Mouse (Mus musculus) cerebellum, adult 9-10 months (tissue): Measurements from ENCODE around the gene Pgls.

Source experiments
- DNase-seq: peaks from one replicate; pipeline ENCODE4 v3.0.0; 2022

The Pgls gene

GRCm38 (mm10) chr8:71569366-71570290 lies 22.3 kb upstream of the Pgls start:
- peak; percentile 99 for DNase-seq

GRCm38 (mm10) chr8:71570291-71570954 lies 21.6 kb upstream of the Pgls start:
- DNase-seq = peak; percentile 99

- no peak for DNase-seq
Measured at GRCm38 (mm10) chr8:71572077-71572476, 19.9 kb upstream of the Pgls start.

DNA sequence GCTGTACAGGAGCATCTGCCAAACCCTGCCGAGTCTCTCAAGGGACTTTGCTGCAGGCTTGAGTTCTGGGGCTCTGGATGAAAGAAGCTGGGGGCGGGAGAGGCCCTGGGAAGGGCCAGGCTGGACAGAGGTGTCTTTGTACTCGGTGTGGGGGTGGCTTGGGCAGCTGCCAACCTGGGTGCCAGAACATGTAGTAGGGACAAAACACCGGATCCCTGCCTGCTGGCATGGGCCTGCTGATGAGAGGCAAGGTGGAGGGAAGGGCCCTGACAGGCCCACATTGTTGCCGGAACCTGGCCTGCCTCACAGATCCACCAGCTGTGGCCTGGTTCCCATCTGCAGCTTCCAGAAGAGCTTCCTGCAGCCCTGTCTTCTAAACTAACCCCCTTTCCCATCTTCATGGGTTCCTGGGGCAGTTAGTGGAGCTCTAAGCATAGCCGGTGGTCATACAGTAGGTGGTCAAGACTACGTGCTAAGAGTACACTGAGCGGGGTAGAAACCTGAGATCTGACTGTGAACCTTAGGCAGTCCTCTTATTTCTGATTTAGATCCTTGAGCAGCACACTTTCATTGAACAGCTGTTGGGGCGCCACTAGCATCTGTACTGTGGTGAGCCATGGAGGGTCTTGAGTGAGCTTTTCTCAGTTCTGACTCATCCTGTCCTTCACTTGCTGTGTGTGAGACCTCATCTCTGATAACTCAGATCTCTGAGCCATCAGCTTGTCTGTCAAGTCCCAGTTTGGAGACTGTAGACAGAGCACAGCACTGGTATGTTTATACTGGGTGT lies 18.9 kb upstream of the Pgls start:
- peak; percentile 69 for DNase-seq

- DNase-seq = no peak
Measured at GRCm38 (mm10) chr8:71574426-71574825, 17.6 kb upstream of the Pgls start.

DNA sequence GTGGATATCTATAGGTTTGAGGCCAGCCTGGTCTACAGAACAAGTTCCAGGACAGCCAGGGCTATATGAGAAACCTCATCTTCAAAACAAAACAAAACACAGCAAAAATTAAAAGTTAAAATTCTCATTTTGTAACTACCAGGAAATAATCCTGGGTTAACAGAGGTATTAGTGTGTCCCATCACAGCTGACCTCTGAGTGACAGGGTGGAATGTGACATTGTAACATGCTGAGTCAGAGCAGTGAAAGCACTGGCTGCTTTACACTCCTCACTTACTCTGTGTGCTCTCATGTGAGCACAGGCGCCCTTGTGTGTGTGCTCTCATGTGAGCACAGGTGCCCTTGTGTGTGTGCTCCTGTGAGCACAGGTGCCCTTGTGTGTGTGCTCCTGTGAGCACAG lies 17.0 kb upstream of the Pgls start:
- DNase-seq = no peak

DNA sequence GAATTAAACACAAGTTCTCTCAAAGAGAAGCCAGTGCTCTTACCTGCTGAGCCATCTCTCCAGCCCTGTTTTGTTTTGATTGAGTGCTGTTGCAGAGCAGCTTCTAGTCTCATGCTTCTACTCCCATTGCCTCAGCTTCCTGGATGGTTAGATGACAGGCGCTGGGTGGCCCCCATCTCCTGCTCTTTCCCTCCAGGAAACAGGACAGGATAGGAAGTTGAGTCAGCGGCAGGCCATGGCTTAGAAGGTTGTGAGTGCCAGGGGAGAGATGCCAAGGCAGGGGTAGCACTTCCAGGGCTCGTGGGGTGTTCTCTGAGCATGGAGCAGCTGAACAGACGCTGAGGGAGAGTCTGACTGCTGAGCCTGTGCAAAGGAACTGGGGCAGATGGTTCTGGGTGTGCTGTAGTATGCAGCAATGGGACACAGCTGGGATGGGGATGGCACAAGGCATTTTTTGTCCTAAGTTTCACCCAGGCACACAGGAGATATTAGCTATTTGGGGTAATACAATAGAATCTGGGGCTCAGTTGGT lies 14.1 kb upstream of the Pgls start:
- DNase-seq = no peak

DNA sequence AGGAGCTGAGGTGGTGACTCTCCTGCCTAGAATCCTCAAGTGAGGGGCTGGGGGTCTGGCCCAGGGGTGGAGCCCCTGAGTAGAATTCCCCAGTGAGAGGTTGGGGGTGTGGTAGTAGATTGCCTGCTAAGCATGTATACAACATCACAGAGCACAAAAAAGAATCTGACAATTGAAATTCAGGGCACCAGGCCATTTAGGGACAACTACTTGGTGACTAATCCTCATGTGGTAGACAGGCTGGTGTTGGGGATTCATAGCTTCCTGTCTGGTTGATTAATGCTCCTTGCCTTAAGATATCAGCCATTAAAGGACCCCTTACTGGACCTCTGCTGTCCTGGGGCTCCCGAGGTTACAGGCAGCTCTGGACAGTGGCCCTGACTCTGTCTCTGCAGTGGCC lies 13.0 kb upstream of the Pgls start:
- no peak for DNase-seq

- no peak for DNase-seq
Measured at GRCm38 (mm10) chr8:71579476-71579875, 12.5 kb upstream of the Pgls start.

DNA sequence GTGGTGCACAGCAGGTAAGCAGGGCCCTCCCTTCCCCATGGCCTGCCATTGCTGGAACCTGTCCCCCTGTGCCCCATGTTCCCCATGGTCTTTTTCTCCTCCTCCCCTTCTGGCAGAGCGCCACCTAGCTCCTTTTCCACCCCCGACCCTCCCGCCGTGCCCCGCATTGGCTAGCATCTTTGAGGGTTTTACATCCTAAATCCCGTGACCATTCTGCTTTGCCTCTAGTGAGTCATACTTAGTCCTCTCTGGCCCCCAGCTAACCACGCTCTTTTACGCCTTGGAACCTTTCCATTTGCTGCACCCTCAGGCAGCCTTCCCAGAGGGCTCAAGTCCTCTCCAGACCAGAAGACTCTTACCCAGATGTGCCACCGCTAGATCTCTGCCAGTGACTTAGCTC lies 11.8 kb upstream of the Pgls start:
- no peak for DNase-seq

DNA sequence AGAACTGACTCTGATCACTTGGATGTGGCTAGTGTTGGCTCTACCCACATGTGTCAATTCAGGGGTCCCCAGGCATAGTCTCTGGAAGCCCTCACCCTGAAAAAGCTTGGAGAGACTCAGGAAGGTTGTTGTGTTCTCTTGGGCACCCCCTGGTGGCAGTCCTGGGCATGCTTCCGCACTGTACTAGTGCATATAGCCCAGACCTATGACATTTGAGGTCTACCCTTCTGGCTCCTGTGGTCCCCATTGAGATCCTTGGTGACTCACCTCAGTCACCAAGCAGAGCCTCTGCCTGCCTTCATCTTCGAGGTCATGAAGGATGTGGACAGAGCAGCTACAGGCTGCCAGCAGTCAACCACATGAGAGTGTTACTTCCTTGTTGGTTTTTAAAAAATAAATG lies 5.1 kb upstream of the Pgls start:
- no peak for DNase-seq

GRCm38 (mm10) chr8:71588762-71589161 lies 3.2 kb upstream of the Pgls start:
- no peak for DNase-seq

- no peak for DNase-seq
Measured at GRCm38 (mm10) chr8:71591017-71591416, 959 bp upstream of the Pgls start.

- DNase-seq = peak; percentile 92
Measured at GRCm38 (mm10) chr8:71592374-71593170, 596 bp downstream of the Pgls start.

DNA sequence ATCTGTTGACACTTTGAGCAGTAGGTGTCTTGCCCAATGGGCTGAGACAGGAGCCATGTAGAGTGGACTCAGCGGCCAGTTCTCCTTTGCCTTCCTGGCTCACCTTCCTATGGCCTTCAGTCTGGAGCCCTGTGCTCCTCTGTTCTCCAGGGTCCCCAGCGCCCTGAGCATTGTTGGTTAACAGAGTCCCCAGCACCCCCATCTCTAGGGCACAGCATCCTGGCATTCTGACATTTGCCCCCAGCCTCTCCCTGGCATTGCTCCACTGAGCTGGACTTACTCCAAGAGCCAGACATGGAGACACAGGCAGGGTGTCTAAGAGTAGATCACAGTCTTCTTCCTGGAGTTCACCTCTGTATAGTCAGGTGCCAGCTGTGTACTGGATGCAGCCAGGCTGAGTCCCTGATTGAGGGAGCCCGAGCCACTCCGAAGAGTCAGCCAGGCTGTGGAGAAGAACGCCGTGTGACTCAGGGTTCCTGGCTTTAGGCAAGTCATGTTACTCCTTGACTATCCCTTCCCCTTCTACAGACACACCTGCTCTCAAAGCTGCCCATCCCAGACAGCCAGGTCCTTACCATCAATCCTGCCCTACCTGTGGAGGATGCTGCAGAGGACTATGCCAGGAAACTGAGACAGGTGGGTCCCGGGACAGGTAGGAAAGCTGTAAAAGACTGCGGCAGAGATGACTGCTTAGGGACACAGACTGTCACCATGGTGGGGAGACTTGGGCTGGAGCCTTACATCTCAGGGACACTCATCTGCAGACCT lies 1.8 kb downstream of the Pgls start:
- DNase-seq = no peak

- no peak for DNase-seq
Measured at GRCm38 (mm10) chr8:71594324-71594722, 2.3 kb downstream of the Pgls start.

DNA sequence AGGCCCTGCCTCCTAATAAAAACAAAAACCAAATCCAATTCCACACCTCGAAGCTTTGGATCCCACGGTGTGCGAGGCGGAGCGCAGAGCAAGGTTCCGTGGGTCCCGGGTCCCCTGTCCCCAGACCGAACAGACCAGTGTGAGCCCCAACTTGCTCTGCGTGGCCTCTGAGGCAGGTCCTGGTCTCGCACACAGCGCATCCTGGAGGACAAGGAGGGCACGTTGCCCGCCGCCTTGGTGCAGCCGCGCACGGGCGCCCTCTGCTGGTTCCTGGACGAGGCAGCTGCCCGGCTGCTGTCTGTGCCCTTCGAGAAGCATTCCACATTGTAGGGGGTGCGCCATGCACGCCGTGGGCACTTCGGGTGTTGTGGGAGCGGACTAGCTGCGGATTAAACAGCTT lies 3.9 kb downstream of the Pgls start:
- DNase-seq = peak; percentile 92

DNA sequence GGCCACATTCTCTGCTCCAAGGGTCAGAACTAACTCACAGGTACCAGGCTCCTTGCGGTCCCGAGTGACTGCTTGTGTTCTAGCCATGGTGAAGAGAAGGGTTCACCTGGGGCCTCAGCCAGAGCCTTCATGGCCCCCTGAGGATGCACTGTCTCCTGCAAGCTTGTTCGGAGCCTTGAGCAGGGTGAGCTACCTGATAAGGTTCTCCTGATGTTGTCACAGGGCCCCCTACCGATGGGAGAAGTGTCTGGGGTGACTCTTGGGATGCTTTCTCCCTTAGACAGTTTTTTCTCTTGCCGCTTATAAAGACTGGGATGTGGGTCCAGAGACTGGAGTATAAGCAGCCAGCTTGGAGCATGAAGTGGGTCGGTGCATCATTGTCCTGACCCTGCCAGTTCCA lies 4.4 kb downstream of the Pgls start:
- DNase-seq = no peak

- DNase-seq = no peak
Measured at GRCm38 (mm10) chr8:71596798-71597197, 4.8 kb downstream of the Pgls start.

- DNase-seq = no peak
Measured at GRCm38 (mm10) chr8:71597451-71597850, 5.5 kb downstream of the Pgls start, which contains the start of gene Fam129c. Fam129c (plus strand) TSS chr8:71597648.

DNA sequence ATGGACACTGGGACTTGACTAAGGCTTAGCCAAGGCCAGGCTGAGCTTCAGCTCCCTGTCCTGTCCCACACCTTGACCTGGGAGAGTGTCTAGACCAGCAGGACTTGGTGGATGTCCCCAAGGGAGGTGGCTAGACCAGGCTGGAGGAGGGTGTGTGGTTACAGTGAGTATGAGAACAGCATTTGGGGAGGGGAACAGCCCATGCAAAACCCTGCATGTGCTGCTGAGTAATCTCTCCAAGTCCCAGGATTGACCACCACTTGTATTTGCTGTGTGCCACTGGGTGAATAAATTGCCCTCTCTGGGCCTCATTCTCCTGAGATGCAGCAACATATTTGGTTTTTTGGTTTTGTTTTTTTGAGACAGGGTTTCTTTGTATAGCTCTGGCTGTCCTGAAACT lies 6.4 kb downstream of the Pgls start:
- DNase-seq = no peak

- DNase-seq = no peak
Measured at GRCm38 (mm10) chr8:71598841-71599240, 6.9 kb downstream of the Pgls start.
